Mouse (Mus musculus) kidney, adult 18-20 months (tissue): ENCODE results near the gene Myog.
A peak's percentile ranks its signal among the peaks of the same experiment; 100 is the strongest.

Source experiments
- DNase-seq: peaks from one replicate; pipeline ENCODE4 v3.0.0; 2021

Gene Myog

GRCm38 (mm10) chr1:134331879-134332635 lies 42.3 kb downstream of the Myog start:
- DNase-seq = peak; percentile 82

- no peak for DNase-seq
These were observed 43.0 kb downstream of the Myog start, which contains the start of gene Ppfia4 for GRCm38 (mm10) chr1:134332770-134333271. TSS of gene Ppfia4 (minus strand) at chr1:134332928.

DNA sequence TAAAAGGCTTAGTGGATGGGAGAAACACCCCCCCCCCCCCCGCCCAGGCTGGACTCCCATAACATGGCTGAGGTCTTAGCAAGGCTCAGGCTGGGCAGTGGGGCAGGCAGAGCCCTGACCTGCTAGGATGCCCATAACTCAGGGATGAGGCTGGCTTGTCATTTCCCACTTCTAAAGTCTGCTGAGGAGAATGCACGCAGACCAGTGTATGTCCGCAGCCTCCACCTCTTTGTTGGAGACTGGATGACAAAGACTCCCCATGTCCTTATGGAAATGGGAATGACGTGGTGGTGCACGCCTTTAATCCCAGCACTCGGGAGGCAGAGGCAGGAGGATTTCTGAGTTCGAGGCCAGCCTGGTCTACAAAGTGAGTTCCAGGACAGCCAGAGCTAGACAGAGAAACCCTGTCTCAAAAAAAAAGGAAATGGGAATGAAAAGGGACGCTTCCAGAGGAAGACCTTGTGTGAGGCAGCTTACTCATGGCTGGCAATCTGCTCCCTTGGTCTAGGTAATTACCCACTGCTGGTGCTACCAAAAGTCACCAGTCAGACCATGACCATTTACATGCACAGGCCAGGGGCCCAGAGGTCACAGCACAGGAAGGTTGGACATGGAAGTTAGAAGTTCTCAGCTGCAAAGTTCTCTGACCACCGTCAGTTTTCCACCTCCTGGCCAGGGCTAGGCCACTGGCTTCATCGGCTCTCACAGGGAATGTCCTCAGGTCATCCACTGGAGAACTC lies 43.8 kb downstream of the Myog start:
- DNase-seq = no peak

DNA sequence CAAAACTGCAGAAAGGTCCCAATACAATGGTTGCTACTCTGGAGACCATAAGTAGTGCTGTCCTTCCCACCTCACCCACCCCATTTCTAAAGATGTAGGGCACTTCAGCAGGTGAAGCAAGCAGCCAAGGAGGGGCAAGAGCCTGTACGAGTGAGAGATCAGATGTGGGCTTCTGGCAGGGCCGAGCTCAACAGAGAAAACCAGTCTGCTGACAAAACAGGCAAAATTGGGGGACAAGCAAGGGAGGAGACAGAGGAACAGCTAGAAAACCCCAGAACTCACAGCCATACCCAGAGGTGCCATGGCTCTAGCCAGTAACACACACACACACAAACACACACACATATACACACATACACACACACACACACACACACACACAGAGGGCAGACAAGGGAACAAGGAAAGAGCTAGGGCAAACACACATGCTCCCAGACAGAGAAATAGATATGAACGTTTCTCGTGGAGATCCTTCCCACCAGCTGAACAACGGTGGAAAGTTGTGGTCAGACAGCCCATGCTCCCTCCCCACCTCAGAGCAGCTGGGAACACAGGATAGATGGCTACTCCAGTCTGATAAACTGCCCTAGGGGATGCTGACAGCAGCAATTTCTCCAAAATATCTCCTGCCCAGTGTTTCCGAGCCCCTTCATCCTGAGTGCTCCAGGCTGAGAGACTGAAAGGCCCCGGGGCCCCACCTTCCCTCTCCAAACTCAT lies 44.5 kb downstream of the Myog start:
- no peak for DNase-seq

GRCm38 (mm10) chr1:134335211-134335923 lies 45.6 kb downstream of the Myog start:
- DNase-seq = no peak

- DNase-seq = no peak
These were observed 46.4 kb downstream of the Myog start for GRCm38 (mm10) chr1:134335924-134336810.

- no peak for DNase-seq
These were observed 47.3 kb downstream of the Myog start for GRCm38 (mm10) chr1:134336958-134337710.

- DNase-seq = no peak
These were observed 49.4 kb downstream of the Myog start for GRCm38 (mm10) chr1:134339162-134339561.

DNA sequence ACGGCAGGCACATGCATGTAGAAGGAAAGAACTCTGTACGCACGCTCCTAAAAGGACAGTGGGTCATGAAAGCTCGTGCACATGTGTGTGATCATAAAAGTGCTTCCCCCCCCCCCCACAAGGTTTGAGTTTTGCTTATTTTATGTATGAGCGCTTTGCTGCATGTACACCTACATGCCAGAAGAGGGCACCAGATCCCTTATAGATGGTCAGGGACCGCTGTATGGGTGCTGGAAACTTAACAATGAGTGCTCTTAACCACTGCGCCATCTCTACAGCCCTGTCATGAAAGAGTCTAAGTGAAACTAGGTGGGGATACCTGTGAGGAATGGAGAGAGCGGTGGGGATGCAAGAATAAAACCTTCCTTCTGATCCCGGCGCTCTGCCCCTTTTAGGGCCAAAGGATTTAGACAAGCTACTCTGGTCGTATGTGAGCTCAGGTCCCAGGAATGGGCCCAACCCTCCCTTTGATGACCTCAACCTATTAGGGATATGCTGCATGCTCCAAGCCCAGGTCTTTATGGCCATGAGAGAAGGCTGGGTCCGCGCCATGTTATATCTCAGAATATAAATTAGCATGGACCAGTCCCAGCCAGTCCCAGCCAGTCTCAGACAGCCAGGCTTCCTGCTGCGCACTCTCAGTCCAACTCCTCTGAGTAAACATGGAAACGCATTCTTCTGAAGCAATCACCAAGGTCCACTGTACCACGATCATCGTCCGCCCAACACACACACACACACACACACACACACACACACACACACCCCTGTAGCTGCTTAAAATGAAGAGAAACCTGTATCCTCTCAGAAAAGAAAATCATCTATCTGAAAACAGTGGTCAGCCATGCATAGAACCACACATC lies 50.2 kb downstream of the Myog start:
- no peak for DNase-seq

DNA sequence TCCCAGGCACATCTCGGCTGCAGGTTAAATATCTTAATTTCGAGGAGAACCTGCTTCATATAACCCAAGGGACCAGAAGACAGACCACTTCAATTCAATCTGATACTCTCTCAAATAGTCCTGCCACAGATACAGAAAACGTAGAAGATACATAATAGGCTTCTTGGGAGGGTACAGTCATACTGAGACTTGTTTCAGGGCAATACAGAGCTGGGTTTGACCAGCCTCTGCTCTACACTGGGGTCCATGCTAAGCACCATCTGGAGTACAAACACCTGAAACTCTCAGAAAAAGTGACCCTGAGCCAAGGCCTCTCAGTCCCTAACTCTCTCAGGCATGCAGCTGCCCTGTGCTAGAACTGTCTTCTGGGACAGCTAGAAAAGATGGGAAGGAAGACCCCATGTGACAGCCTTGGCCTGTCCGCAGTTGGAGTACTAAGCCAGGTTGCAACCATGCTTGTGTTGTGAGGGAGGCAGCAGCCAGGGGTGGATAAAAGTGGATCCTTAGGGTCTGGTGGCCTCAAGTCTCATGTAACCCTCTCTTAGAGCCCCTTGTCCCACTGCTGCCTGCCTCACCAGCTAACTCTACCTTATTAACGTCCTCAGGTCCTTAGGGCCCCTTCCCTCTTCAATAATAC lies 52.0 kb downstream of the Myog start:
- DNase-seq = no peak
